Mouse (Mus musculus): ENCODE measurements at regions not wholly inside any gene's neighbourhood (a gene's known extent, or its start where the extent isn't known, plus 50 kb on each side); places are given as distances from the start of the nearest gene placed in this dataset.

GRCm38 (mm10) chr16:7892799-7893198, 532.1 kb downstream of the Tmem114 start:
- no peak for DNase-seq (ENCODE audit: low spot score)

DNA sequence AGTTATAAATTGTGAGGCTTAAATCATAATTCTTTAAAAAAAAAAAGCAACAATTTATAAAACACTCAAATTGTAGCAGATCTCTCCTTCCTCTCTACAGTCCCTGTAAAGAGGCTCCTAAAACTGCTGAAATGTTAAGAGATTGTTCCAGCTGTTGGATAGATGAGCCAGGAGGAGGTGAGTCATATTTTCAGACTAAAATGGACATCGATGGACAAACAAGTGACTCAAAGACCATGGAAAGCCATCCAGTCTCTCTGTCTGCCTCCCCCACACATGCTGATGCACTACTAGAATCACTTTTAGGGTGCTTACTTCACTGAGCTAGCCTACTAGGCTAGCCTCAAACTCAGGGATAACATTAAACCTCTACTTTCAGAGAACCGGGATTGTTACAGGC, 561.5 kb downstream of the Tmem114 start:
- DNase-seq (ENCODE audit: low spot score) = no peak

DNA sequence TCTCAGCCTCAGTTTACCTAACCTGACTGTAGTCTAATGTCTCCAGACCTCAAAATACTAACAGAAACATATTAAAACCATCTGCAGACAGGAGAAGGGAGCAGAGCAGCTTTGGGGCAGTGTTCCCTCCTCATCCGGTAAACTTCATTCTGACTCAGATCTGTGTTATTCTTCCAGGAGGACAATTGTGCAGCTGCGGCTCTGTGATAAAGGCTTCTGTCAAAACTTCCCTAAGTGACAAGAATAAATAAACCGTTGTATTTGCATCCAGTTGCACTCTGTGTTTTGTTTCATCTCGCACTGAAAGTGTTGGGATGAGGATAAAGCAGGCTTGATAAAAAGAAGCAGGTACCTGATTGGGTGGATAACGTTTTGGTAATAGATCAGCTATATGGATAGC, 585.8 kb downstream of the Tmem114 start:
- no peak for DNase-seq (ENCODE audit: low spot score)

DNA sequence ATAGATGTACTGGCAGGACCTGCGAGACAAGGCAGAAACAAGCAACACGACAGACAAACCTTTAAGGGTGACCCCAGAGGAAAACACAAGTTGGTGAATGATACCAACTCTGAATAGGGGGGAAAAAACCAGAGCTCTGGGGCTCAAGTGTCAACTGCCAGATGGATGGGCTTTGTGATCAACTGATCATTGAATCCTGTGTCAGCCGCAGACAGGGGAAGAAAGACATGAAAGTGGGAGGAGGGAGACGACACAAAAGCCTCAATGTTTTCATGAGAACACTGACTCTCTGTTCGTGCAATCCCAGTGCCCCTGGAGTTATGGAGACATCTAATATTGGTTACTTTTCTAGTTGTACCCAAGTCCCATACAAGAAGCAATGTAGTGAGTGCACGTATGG, 593.8 kb downstream of the Tmem114 start:
- DNase-seq (ENCODE audit: low spot score) = no peak

DNA sequence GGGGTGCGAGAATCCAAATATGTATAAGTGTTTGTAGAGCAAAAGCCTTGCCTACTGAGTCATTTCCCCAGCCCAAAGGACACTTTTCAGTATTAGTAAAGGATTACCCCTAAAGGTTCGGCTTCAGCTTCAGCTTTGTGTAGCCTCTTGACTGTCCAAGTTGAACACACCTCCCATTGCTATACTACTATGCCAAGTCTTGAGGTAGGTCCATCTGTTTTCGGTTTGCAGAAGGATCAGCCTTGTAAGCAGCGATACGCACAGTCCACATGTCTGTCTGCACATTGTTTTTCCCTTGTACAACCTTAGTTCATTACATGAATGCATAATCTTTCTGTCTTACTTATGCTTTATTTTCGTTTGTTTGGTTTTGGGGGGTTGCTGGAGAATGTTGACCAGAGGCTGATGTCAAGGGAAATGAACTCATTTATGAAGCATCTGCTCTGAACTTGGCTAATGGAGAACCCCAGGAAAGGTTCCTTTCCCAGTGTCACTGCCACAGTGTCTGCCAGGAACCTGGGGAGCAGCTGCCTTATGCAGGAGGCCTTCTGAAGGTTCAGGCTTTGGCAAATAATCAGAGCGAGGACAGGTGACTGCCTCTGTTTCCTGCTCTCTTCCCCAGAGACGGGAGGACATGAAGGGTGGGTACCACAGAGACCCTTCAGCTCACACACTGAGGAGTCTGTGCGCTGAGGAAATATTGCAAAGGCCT, 594.8 kb downstream of the Tmem114 start:
- no peak for DNase-seq (ENCODE audit: low spot score)

- DNase-seq (ENCODE audit: low spot score) = no peak
These were observed 623.8 kb downstream of the Tmem114 start for GRCm38 (mm10) chr16:7801161-7801560.

DNA sequence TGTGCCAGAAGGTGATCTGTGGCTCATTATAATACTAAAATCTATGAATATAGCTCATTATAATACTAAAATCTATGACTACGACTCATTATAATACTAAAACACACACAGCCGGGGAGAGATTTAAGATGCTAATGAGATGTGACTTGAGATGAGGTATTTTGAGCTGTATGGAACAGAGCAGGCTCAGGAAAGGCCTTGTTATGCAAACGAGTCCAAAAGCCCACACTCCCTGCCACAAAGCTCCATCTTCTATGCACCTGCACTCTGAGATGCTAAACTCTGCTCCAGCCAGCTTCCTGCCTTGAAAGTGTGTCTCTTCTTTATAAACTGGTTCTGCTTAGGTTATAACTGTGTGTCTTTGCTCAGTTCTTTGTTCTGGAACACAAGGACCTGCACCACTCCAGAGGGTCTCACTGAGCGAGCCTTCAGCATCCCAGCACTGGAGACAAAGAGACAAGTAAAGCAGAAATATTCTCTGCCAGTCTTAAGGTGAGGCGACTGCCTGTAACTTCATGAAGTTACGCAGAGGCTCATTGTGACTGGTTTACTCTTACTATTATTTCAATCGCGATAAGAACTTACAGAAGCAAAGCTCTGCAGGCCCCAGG, 627.7 kb downstream of the Tmem114 start:
- no peak for DNase-seq (ENCODE audit: low spot score)

DNA sequence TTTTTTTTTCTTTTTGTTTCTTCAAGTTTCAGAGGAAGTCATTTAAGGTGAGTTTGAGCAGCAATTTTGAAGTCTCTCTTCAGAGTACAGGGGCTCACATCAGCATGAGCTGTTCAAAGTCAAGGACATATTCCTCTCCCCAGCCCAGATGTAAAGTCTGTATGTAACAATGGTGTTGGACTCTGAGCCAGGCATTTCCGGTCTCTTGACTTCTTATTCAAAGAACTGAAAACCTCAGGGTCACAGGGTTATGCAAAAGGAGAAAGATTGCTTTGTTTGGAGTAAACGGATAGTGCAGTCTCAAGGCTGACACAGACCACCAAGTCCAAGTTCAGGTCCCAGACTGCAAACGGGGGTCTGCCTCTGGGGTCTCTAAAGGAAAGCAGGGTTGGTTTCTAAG, 629.4 kb downstream of the Tmem114 start:
- DNase-seq (ENCODE audit: low spot score) = no peak

GRCm38 (mm10) chr16:7792521-7792920, 632.4 kb downstream of the Tmem114 start:
- DNase-seq (ENCODE audit: low spot score) = no peak

DNA sequence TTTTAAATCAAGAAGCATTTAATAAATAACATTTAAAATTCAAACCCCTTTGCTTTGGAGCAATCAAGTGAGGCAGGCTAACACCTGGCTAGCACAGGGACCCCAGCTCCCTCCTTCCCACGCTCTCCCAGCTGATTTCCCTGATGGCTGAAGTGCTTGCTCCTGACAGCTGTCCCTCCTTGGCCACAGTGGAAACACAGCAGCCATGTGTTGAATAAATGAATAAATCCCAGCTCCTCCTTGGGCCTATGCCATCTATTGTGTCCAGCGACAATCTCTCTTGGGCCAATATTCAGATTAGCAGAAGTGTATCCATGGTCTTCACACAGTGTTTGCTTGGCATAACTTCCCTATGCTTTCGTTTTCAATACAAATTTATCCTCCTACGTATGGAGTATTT, 634.7 kb downstream of the Tmem114 start:
- DNase-seq (ENCODE audit: low spot score) = no peak

- DNase-seq (ENCODE audit: low spot score) = no peak
These were observed 636.7 kb downstream of the Tmem114 start for GRCm38 (mm10) chr16:7788209-7788608.

- DNase-seq (ENCODE audit: low spot score) = no peak
These were observed 643.4 kb downstream of the Tmem114 start for GRCm38 (mm10) chr16:7781506-7781905.

- no peak for DNase-seq (ENCODE audit: low spot score)
These were observed 649.3 kb downstream of the Tmem114 start for GRCm38 (mm10) chr16:7775635-7776034.

GRCm38 (mm10) chr16:7768433-7768832, 656.5 kb downstream of the Tmem114 start:
- no peak for DNase-seq (ENCODE audit: low spot score)

DNA sequence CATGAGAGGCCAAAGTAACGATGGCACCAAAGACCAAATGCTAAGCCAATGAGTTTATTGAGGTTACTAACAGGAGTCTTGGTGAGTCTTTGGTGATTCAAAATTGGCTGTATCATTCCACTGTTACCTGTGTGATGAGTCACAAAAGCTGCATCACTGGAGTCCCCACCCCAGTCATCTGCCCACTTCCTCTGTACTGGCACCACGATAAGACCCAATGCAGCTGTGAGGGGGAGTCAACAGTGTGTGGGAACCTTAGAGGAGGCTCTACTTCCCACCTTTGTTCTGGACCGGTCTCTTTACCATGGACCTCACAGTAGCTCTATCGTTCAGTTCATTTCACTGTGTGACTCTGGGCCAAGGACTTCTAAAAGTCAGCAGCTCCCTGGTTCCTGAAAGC, 657.2 kb downstream of the Tmem114 start:
- DNase-seq (ENCODE audit: low spot score) = no peak

DNA sequence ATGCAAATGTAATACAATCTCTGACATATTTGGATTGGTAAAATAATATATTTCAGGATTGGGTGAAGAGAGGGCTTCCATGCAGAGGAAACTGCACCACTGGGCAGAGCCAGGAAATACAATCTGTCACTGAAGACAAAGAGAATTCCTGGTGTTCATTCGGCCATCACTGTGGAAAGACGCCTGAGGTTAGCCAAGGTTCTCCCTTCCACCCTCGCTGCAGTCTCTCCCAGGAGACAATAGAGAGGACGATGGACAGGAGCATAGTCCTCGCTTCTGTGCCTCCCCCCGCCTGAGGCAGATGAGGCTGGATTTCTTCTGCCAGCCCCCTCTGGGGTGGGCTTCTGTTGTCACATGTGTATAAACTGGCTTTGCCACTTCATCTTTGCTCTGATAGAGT, 660.6 kb downstream of the Tmem114 start:
- DNase-seq (ENCODE audit: low spot score) = no peak

- DNase-seq (ENCODE audit: low spot score) = no peak
These were observed 696.8 kb downstream of the Tmem114 start for GRCm38 (mm10) chr16:7728186-7728585.

DNA sequence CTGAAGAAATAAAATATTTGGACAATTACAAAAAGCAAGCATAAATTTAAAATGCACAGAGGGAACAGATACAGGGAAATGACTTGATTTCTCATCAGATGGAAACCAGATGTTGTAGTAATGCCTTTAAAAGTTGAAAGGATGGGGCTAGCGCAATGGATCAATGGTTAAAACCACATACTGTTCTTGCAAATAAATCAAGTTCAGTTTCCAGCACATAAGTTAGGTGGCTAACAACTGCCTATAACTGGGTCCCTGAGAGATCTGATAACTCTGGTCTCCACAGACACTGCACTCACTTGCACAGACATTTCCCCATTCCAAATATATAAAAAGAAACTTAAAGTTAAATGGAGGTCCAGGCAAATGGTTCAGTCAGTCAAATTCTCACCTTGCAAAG, 699.7 kb downstream of the Tmem114 start:
- DNase-seq (ENCODE audit: low spot score) = no peak

DNA sequence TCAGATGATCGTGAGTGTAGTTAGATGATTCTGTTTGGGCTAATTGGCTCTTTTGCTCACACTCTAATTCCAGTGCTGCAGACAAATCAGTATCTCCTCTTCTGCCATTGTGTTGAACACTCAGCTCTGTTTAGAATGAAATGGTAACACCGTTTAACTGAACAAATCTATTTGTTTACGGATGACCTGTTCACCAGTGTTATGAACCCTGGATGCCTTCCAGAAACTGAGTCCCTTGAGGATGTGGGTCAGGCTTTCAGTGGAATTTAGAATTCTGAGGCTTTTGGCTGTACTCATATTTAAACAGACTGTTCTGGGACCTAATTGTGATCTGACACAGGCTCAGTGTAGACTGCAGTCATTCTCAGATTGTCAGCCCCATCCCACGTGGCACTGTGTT, 723.5 kb downstream of the Tmem114 start:
- DNase-seq (ENCODE audit: low spot score) = no peak

DNA sequence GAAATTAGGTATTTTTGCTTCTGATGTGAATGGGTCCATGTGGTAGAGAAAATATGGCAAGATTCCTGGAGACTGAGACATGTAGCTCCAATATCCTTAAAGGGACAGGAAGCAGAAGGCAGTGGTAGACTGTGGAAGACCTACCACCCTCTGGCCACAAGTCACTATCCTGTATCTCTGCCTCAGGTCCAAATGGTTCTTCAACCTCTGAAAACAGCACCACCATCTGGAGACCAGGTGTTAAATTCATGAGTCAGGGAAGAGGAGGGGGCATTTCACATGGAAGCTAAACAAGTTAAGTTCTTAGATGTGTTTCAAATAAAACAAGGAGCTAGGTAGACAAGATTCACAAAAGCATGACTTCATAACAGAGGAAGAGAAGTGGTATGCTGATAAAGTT, 739.5 kb downstream of the Tmem114 start:
- no peak for DNase-seq (ENCODE audit: low spot score)

GRCm38 (mm10) chr16:7666096-7666495, 758.8 kb downstream of the Tmem114 start:
- no peak for DNase-seq (ENCODE audit: low spot score)

- DNase-seq (ENCODE audit: low spot score) = no peak
These were observed 766.8 kb downstream of the Tmem114 start for GRCm38 (mm10) chr16:7658133-7658532.

GRCm38 (mm10) chr16:7654451-7654850, 770.5 kb downstream of the Tmem114 start:
- DNase-seq (ENCODE audit: low spot score) = no peak

GRCm38 (mm10) chr16:7649771-7650170, 775.2 kb downstream of the Tmem114 start:
- no peak for DNase-seq (ENCODE audit: low spot score)
